Mouse (Mus musculus): ENCODE results near the gene Pik3c2a. TPM values are rescaled to one million over a fixed set of nuclear protein-coding genes. Genes with fewer than 3 reads are reported as not detected.

The Pik3c2a gene
- total and polyA plus RNA-seq, 2 experiments from 2014 or later = 7.1 to 27.1 TPM

GRCm38 (mm10) chr7:116287959-116288358 is 155.3 kb downstream of the Pik3c2a start:
- ATAC-seq (ENCODE audit: insufficient read depth, low read depth) (no peak), DNase-seq (ENCODE audit: low spot score) (no peak)
- Histone ChIP-seq H3K36me3 (replicated peaks; ENCODE audit: control insufficient read depth, insufficient read depth, low read length) (no peaks in the 10 kb centered on the region), H3K4me1 (ENCODE audit: control insufficient read depth, insufficient read depth) (peaks cover 19% of the 10 kb centered on the region), H3K27ac (ENCODE audit: low read depth) (0 out of 2 replicates have a peak overlapping the region, but pooled peaks have one; percentile 6), H3K4me3 (ENCODE audit: low read depth, low read length) (no peak overlapping the region), H3K27me3 (ENCODE audit: control insufficient read depth, insufficient read depth, low read length) (no peaks in the 10 kb centered on the region), H3K4me2 (ENCODE audit: low read depth, low read length) (no peak overlapping the region), H3K9me3 (replicated peaks; ENCODE audit: control insufficient read depth, low read length) (no peaks in the 10 kb centered on the region), H3K9ac (replicated peaks; ENCODE audit: low read depth, low read length) (no peak overlapping the region)
- no peak for TF ChIP-seq EP300 (IDR thresholded peaks at IDR 0.05; ENCODE audit: low read depth)
- TF ChIP-seq CTCF (IDR thresholded peaks at IDR 0.05; ENCODE audit: low read depth) = no peak
- WGBS = 46% methylated on average over 5 of the region's 5 CpGs

Other genes starting within 250 kb of the Pik3c2a start
- 40.4 and 48.8 TPM in 2 replicates for gene Plekha7, start 135.1 kb downstream of the Pik3c2a start, total RNA-seq (2014; rRNA removed; ENCODE audit: low replicate concordance)
- 18.3 and 19.4 TPM in 2 replicates for gene Plekha7, start 135.1 kb downstream of the Pik3c2a start, polyA plus RNA-seq (2015; fragmentation: Nextera tagmentation; extraction: Ambion mirVana)
- 118 and 287 TPM in 2 replicates for gene Rps13, start 109.3 kb downstream of the Pik3c2a start, total RNA-seq (2014; rRNA removed; ENCODE audit: low replicate concordance)
- 455 and 488 TPM in 2 replicates for gene Rps13, start 109.3 kb downstream of the Pik3c2a start, polyA plus RNA-seq (2015; fragmentation: Nextera tagmentation; extraction: Ambion mirVana)
- gene Nucb2, start 60.9 kb upstream of the Pik3c2a start, total RNA-seq (2014; rRNA removed; ENCODE audit: low replicate concordance) = 4.1 and 7.6 TPM in 2 replicates
- 7.4 and 8.0 TPM in 2 replicates for gene Nucb2, start 60.9 kb upstream of the Pik3c2a start, polyA plus RNA-seq (2015; fragmentation: Nextera tagmentation; extraction: Ambion mirVana)